Mouse (Mus musculus): Measurements from ENCODE around the gene Adamtsl5.
"Not testable (repeated sequence)": the region's sequence is repeated elsewhere in the genome, so short reads cannot be mapped to it uniquely, and the experiment has no call there.

Gene Adamtsl5

DNA sequence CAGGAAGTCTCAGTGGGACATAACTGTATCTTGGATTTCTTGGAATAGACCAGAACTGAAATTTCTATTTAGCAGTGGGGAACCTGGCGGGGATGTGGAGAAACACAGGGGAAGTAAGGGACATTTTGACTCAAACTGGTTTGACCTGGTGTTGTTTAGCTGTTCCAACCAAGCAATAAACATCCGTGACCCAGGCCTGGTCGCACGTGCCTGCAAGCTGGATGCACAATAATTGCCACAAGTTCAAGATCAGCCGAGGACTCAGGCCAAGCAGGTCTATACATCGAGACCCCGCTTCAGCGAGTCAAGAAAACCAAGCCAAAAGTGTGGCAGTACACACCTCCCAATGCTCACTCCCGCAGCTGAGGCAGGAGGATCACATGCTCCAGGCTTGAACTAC lies 23.8 kb upstream of the Adamtsl5 start:
- no peak for DNase-seq (ENCODE audit: low spot score)

DNA sequence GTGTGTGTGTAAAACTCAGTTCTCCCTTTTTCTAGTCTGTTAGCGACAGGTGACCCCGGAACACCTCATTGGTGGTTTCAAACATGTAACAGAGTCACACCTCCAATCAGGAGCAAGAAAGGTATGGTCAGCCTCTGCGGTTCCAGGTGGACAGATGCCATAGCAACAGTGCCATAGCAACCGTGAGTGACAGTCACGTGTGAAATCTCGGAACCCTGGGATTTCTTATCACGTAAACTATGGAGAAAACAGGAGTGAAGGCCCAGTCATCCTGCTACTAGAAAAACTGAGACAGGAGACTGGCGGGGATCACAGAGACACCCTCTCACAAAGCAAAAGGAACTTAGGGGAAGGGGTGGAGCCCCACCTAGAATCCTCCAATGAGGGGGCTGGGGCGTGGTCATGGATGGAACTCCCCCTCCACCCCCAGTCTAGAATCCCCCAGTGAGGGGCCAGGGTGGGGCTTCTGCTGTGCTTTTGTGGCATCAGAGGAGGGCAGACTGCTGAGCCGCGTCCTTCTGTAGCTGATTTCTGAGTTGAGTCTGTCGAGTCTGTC lies 23.3 kb upstream of the Adamtsl5 start:
- no peak for DNase-seq (ENCODE audit: low spot score)

DNA sequence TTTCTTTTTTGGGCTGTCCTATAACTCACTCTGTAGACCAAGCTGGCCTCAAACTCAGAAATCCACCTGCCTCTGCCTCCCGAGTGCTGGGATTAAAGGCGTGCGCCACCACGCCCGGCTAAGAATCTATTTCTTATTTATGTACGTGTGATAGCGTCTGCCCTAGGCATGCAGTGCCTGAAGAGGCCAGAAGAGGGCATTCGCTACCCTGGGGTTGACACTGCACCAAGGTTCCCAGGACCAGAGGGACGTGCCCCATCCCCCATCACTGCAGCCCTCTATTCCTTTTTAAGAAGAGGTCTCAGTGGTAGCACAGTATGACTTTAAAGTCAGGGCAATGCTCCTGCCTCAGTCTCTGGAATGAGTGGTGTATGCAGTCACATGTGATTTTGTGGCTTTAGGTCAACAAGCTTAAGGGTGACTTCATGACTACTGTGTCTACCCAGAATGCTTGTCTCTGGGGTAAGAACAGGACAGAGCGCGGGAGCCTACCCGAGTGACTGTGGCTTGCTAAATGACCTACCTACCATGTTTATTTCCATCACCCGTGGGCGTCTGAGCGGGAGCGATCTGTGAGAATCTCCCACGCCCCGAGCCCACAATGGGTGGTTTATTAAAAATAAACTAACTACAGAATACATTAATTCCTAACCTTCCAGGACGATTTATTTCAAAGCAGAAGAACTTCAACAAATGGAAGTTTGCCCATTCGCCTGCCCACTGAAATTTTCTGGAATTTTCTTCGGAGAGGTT lies 22.0 kb upstream of the Adamtsl5 start:
- DNase-seq (ENCODE audit: low spot score), result no peak

DNA sequence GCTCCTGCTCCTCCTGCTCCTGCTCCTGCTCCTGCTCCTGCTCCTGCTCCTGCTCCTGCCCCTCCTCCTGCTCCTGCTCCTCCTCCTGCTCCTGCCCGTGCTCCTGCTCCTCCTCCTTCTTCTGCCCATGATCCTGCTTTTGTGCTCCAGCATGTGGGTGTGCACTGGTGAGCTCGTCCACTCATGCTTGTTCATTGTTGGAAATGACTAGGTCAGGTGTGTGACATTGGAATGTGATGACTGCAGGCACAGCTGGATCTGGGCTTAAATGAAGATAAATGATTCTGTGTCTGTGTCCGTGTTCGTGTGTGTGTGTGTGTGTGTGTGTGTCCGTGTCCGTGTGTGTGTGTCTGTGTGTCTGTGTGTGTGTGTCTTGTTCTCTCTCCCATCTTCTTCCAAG lies 20.2 kb upstream of the Adamtsl5 start:
- DNase-seq (ENCODE audit: low spot score), result no peak

DNA sequence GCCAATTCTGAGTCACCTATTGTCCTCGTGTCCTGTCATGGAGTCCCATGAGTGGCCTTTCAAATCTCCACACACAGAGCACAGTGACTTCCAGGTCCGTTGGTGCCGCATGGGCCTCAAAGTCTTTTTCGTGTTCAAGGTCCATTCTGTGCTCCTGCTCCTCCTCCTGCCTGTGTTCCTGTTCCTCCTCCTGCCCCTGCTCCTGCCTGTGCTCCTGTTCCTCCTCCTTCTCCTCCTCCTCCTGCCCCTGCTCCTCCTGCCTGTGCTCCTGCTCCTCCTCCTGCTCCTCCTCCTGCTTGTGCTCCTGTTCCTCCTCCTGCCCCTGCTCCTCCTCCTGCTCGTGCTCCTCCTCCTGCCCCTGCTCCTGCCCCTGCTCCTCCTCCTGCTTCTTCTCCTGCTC lies 19.7 kb upstream of the Adamtsl5 start:
- DNase-seq (ENCODE audit: low spot score), result no peak

DNA sequence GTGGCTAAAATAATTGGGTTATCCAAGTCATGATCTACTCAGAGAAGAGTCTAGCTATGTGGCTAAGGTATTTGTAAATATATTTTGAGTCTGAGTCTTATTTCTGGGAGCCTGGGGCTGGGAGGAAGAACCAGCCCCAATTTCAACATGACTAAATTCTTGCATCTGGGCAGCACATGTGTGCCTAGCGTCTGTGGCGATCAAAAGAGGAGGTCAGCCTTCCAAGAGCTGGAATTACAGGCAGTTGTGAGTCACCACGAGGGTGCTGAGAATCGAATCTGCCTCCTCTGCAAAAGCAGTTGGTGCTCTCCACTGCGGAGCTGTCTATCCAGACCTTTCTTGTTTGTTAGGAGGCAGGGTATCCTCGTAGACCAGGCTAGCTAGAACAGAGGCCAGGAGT lies 17.5 kb upstream of the Adamtsl5 start:
- DNase-seq (ENCODE audit: low spot score), result no peak

DNA sequence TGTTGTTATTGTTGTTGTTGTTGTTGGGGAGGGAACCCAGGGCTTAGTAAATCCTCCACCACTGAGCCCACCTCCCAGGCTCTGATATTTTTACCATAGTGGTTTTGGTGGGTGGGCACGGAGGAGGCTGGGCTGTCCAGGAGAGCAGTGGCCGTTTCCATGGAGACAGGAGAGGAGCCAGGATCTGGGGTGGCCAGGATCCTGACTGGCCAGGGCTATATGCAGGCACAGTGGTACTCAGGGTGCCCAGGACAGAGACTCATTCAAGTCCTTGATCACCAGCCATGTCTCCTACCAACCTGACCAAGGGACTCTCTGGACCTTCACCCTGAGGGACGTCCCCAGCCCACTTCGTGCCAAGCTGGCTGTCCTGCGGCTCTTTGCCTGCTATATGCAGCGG lies 15.5 kb upstream of the Adamtsl5 start:
- no peak for DNase-seq (ENCODE audit: low spot score)

DNA sequence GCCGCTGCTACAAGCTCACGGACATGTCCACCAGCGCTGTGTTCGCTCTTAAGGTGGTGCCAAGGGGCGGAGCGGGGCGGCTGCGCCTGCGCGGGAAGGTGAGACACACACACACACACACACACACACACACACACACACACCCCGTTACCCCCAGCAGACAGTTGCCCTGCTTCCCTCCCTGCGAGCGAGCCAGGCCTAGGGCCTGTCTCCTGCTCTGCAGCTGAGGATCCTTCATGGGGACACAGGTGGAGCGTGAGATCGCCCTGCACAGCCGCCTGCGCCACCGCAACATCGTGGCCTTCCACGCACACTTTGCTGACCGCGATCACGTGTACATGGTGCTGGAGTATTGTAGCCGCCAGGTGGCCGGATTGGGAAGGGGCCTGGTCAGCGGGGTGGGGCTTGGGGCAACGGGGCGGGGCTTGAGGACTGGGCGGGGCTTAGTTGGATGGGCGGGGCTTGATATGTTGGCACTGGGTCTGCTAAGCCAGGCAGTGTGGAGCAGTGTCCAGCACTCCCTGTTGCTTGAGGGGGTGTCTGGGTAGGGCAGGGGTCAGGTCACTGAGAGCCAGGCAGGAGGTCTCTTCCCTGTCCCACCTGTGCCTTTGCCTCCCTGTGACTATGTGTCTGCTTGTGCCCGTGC lies 9.9 kb upstream of the Adamtsl5 start:
- DNase-seq (ENCODE audit: low spot score), result no peak

DNA sequence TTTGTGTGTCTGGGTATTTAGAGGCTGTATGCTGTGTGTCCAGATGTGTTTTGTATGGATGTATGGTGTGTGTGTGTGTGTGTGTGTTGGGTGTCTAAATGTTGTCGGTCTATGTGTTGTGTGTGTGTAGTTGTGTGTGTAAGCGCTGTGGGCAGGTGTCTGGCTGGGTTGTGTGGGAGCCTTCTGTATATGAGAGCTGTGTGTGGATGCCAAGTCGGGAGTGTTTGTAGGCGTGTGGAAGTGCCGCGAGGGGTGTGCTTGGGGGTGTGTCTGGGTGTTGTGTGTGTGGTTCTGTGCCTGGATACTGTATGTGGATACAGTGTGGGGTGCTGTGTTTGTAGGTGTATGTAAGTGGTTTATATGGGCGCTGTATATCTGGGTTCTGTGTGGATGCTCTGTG lies 9.1 kb upstream of the Adamtsl5 start:
- no peak for DNase-seq (ENCODE audit: low spot score)

DNA sequence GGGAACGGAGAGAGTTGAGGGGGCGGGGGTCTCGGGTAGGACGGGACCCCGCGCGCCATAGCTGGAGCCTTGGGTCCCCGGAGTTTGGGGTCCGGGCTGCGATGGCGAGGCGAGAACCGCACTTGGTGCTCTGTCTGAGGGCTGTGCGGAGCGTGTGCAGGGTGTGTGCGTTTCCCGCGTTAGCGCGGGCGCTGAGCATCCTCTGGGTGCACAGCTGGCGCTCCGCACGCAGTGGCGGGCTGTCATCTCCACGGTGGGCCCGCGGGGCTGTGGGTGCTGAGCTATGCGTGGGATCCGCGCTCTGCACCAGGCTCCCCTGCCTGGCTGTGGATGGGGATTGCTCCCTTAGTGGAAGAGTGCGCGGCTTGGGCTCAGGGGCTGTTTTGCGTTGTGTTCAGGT lies 8.5 kb upstream of the Adamtsl5 start:
- DNase-seq (ENCODE audit: low spot score), result no peak

DNA sequence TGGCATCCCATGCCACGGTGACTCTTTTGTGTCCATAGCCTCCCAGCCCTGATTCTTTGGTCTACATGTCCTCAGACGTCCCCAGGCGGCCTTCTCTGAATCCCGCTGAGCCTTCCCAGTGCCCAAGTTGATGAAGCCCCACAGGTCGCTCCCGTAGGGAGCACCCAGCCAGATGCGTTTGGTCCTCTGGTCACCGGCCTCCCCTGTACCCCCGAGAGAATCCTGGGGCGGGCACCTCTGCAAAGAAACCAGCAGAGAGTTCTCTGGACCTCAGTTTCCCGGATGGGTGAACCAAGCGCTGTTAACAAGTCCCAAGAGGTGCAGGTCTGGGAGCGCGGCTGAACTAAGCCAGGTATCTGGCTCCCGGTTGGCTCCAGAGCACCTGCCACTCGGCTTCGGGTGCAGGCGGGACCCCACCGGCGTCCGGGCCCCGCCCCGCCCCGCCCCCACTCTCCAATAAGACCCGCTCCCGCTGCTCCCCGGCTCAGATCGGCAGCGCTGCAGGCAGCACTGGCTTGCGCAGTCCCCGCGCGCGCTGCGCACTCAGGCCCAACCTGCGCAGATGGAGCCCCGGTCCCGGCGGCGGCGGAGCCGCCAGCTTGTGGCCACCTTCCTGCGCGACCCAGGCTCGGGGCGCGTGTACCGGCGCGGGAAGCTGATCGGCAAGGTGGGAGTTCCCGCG lies 7.9 kb upstream of the Adamtsl5 start, which contains the start of gene Plk5:
Plk5 (plus strand) TSS at position 459 of the 682 bp plus-strand sequence.
- DNase-seq (ENCODE audit: low spot score), result no peak

DNA sequence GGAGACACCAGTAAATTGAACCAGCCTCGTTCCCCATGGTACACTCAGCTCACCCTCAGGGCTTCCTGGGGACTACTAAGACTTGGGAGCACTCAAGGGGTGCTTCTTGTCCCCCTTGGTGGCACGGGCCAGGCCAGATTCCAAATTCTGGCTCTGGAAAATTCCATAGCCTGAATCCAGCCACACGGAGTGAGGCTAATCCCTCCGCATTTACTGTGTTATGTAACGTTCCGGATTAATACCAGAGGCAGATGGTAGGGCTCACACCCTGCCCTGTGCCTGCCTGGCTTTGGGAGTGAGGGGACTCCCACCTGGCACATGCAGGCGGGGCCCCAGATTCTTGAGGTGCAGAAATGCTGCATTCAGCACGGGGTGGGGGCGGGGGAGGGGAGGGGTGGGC lies 7.2 kb upstream of the Adamtsl5 start:
- no peak for DNase-seq (ENCODE audit: low spot score)

DNA sequence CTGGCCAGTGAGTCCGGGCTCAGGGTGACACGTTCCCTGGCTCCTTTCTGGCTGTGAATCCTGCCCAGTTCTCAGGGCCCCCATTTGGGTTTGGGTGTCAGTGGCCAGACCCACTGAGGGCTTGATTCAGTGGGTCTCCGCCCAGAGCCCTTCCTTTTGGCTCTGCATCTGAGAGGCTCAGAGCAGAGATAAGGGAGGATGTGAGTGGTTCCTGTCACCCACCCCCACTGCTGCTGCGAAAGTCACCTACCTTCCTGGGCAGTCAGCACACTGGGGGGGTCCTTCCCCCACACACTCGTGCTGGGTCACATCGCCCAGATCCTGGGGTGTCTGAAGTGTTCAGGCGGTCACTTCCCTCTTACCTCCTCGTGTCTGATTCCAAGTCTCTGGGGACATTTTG lies 4.5 kb upstream of the Adamtsl5 start:
- DNase-seq (ENCODE audit: low spot score), result no peak

DNA sequence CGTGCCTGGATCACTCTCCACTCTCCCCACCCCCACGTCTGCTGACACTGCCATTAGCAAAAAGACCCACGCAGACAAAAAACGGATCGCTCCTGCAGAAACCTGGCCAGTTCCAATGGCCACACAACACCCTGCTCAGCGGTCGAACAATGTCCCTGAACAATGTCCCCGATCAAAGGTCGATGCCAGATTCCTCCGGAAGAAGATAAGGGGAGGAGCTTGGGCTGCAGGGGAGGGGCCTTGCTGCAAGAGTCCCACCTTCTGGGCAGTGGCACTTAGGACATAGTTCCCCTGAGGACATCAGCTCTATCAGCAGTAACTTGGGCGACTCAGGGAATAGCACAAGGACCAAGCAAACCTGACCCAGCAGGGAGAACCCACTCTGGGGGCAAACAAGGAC lies 3.7 kb upstream of the Adamtsl5 start:
- DNase-seq (ENCODE audit: low spot score), result no peak

DNA sequence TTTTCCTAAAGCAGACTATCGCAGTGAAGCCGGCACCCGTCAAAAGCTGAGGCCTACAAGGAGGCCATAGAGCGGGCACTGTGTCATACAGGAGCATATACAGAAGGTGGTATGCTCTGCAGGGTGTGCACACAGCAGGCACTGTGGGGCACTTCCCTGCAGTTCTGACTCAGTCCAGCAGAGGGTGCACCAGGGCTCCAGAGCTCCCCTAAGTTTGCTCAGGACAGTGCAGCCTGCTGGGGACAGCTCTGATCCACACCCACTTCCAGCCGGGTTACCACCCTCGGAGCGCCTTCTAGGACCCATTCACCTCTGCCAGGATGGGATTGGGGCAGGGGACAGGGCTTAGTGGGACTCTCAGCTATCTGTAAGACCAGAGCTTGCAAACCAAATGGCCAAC lies 2.1 kb upstream of the Adamtsl5 start:
- DNase-seq (ENCODE audit: low spot score), result peak; percentile 64

DNA sequence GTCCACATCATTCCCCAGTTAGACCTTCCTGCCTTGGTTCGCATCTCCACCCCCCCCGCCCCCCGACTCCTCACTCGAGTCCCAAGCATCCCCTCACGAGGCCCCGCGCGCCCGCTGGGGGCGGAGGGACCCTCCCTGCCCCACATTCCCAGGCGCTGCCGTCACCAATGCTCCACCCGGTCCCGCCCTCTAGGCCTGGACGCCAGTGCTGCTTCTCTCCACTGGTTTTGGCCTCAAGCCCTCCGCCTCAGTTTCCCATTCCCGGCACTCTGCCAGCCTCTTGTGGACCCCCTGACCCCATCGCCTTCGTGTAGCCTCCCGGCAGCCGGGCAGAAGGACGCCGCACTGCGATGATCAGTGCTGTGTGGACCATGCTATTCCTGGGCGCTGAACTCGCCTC lies 769 bp upstream of the Adamtsl5 start:
- no peak for DNase-seq (ENCODE audit: low spot score)

DNA sequence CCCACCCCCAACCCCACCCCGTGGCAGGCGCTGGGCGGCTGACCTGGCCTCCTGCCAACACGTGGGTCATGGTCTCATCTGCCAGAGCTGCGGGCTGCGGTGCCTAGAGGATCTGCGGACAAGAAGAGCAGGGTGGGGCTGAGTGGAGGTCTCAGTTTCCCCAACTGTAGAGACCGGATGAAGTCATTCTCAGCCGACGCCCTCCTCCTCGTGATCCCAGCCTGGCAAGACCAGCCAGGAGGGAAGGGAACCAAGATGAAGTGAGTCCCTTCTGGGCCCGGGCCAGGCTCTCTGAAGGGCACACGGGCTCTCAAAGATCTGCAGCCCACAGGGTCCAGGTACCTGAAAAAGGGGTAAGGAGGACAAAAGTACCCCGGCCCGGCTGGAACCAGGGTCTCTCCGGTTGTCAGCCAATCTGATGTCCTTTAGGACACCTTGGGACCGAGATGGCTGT lies 671 bp downstream of the Adamtsl5 start:
- no peak for DNase-seq (ENCODE audit: low spot score)

DNA sequence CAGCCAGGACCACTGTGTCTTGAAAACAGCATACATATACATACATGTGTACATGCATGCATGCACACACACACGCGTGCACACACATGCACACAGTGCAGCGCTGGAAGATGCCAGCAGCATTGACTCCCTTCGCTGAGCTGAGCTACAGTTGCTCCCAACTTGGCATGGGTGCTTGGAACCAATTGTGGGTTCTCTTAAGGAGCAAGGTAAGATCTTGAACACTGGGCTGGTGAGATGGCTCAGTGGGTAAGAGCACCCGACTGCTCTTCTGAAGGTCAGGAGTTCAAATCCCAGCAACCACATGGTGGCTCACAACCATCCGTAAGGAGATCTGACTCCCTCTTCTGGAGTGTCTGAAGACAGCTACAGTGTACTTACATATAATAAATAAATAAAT lies 2.3 kb downstream of the Adamtsl5 start:
- DNase-seq (ENCODE audit: low spot score), result not testable (repeated sequence)

DNA sequence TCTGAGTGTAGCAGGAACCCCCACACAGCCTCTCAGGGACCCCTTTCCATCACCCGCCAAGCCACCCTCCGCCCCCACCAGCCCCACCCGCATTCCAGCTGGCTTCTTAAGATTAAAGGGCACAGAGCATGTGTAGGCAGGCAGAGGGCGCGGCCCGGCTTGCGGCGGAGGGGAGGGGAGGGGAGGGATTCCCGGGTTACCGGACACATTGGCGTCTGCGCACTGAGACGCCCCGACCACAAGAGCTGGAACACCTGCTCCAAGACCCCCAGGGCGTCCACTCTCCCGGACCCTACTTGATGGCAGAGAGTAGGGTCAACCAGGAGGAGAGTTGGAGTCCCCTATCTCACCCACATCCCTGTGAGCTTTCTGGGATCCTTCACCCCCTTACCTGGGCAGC lies 3.1 kb downstream of the Adamtsl5 start:
- no peak for DNase-seq (ENCODE audit: low spot score)

DNA sequence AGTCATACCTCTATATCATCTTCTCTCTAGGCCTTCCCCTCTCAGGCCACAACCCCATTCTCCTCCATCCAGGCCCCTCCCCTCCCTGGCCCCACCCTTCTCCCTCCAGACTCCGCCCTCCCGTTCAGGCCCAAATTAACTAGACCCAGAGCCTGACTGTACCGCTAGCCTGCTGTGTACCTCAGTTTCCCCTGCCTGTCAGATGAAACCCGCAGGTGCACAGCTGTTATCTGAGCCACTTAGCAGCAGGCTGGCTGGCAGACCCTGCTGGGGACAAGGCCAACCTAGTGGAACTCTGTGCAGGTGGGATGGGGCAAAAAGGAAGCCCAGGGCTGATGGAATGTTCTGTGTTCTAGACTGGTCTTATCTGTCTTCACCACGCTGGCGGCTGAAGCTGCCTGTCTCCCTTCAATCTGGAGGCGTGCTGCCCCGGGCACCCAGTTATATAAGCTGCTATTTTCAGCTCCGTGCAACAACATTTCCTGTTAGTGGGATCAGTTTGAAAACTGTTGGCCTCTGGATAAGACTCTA lies 4.0 kb downstream of the Adamtsl5 start:
- no peak for DNase-seq (ENCODE audit: low spot score)

DNA sequence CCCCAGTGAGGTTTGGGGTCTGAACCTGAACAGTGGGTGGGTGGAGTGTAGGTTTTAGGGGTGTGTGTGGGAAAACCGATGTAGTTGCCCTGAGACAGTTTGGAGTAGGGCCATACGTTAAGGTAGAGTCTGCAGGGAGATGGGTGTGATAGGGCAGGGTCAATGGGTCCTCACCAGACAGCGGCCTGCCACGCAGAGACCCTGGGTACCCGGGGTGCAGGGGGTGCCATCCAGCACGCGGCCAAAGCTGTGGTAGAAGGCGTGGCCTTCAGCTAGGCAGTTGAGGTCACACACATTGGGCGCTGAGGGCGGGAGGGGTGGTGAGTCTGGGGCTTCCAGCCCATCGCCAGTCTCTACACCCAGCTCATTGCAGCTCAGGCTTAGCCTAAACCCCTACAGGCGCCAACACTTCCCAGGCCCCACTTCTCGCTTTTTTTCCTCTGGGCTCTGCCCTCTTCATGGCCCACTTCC lies 4.8 kb downstream of the Adamtsl5 start:
- no peak for DNase-seq (ENCODE audit: low spot score)

DNA sequence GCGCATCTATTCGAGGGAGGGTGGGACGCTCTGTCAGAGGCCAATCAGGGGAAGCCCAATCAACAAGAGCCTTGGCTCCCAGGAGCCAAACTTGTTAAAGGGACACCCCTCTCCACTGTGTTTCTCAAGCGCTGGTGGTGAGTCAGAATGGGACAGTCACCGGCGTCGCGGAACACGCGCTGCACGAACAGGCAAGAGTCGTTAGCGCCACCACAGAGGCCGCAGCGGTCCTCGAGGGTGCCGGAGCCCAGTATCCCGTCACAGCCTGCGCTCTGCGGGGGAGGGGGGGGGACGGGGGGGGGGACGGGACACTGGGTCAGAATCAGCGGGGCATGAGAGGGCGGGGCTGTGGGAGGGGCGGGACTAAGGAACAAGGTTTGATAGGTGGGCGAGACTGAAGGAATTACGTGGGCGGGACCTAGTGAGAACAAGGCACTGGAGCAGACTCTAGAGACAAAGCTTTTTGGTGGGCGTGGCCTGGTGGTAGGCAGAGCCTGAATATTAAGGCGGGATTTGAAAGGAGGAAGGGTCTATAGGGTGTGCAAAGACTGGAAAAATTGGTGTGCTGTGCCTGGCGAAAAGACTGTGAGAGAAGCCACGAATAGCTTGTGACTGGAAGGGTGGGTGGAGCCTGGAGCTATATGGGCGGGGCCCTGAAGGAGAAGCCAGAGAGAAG lies 5.3 kb downstream of the Adamtsl5 start:
- DNase-seq (ENCODE audit: low spot score), result no peak

All from layer of hippocampus, adult 9-10 months (tissue).